Mouse (Mus musculus) hindbrain, embryonic 10.5 days (tissue): ENCODE results near the gene Zfand3. TPM values are rescaled to one million over a fixed set of nuclear protein-coding genes. Genes with fewer than 3 reads are reported as not detected.

Experiments used
- DNase-seq: peaks from one replicate; pipeline ENCODE4 v3.0.0-alpha.2; 2017; ENCODE audit warnings: low spot score
- H3K27ac ChIP-seq: fragments of 300-500 bp; sonication (generic); 2 replicates; pipeline ENCODE4 v1.5.1; 2016; ENCODE audit warnings: mild to moderate bottlenecking, moderate library complexity
- H3K27me3 ChIP-seq: fragments of 300-500 bp; sonication (generic); 2 replicates; pipeline ENCODE4 v1.6.1; 2016; ENCODE audit warnings: mild to moderate bottlenecking; ENCODE audit not compliant: poor library complexity, insufficient read depth, severe bottlenecking
- H3K36me3 ChIP-seq: fragments of 300-500 bp; sonication (generic); 2 replicates; pipeline ENCODE4 v1.6.1; 2016; ENCODE audit warnings: mild to moderate bottlenecking, moderate library complexity
- H3K4me1 ChIP-seq: fragments of 300-500 bp; sonication (generic); replicated peaks from 2 replicates; pipeline ENCODE4 v1.6.1; 2016; ENCODE audit warnings: mild to moderate bottlenecking
- H3K4me3 ChIP-seq: fragments of 300-500 bp; sonication (generic); 2 replicates; pipeline ENCODE4 v1.5.1; 2016; ENCODE audit warnings: mild to moderate bottlenecking, moderate library complexity
- H3K9me3 ChIP-seq: fragments of 300-500 bp; sonication (generic); 2 replicates; pipeline ENCODE4 v1.6.1; 2016; ENCODE audit warnings: mild to moderate bottlenecking, moderate library complexity
- WGBS: fragments of 180-500 bp; shearing (Covaris S2); methylation state at CpG from one replicate; pipeline ENCODE4 v1.1.7; 2016; 5-methylcytosine and 5-hydroxymethylcytosine counted together
- polyA plus RNA-seq: library from polyadenylated mRNA; unstranded; fragments of >200 nt; fragmentation: Nextera tagmentation; extraction: Ambion mirVana; gene quantifications from 2 replicates; pipeline ENCODE4 v1.2.1, GENCODE M21; 2016

Gene Zfand3
- polyA plus RNA-seq, 1 experiment from 2014 or later: 97.7 TPM

- Histone ChIP-seq H3K4me1 (peaks cover 74% of the 10 kb centered on the region), H3K36me3 (peaks cover 44% of the 10 kb centered on the region), H3K9me3 (no peaks in the 10 kb centered on the region), H3K27ac (peak overlapping the region; percentile 56; the same call in 1 of the 2 replicates), H3K27me3 (no peaks in the 10 kb centered on the region), H3K4me3 (no peak overlapping the region)
- no peak for DNase-seq
- 87% methylated on average over 17 of the region's 17 CpGs for WGBS
Measured at GRCm38 (mm10) chr17:30196401-30197279, 192.1 kb downstream of the Zfand3 start.

GRCm38 (mm10) chr17:30197280-30198030 is 192.9 kb downstream of the Zfand3 start:
- WGBS: 75% methylated on average over 12 of the region's 12 CpGs
- Histone ChIP-seq H3K27me3 (no peaks in the 10 kb centered on the region), H3K36me3 (peaks cover 40% of the 10 kb centered on the region), H3K4me3 (no peak overlapping the region), H3K4me1 (peaks cover 75% of the 10 kb centered on the region), H3K27ac (peak overlapping the region; percentile 62), H3K9me3 (no peaks in the 10 kb centered on the region)
- DNase-seq: no peak

GRCm38 (mm10) chr17:30198422-30198821 is 193.9 kb downstream of the Zfand3 start:
- H3K36me3 ChIP-seq: peaks cover 39% of the 10 kb centered on the region
- no peak for DNase-seq
- peaks cover 83% of the 10 kb centered on the region for H3K4me1 ChIP-seq
- WGBS: 66% methylated on average over 10 of the region's 10 CpGs
- no peak overlapping the region for H3K27ac ChIP-seq
- H3K9me3 ChIP-seq: no peaks in the 10 kb centered on the region
- no peaks in the 10 kb centered on the region for H3K27me3 ChIP-seq
- no peak overlapping the region for H3K4me3 ChIP-seq

- H3K4me1 ChIP-seq: peaks cover 91% of the 10 kb centered on the region
- H3K27me3 ChIP-seq: no peaks in the 10 kb centered on the region
- H3K36me3 ChIP-seq: peaks cover 29% of the 10 kb centered on the region
- 84% methylated on average over 13 of the region's 13 CpGs for WGBS
- no peak for DNase-seq
- H3K4me3 ChIP-seq: no peak overlapping the region
- H3K9me3 ChIP-seq: no peaks in the 10 kb centered on the region
- H3K27ac ChIP-seq: 0 out of 2 replicates have a peak overlapping the region, but pooled peaks have one; percentile 59
Measured at GRCm38 (mm10) chr17:30199374-30200247, 195.1 kb downstream of the Zfand3 start.

- no peaks in the 10 kb centered on the region for H3K9me3 ChIP-seq
- H3K27ac ChIP-seq: peak overlapping the region; percentile 59; the same call in 1 of the 2 replicates
- peaks cover 90% of the 10 kb centered on the region for H3K4me1 ChIP-seq
- no peak overlapping the region; the same call in 1 of the 2 replicates for H3K4me3 ChIP-seq
- no peak for DNase-seq
- H3K36me3 ChIP-seq: peaks cover 23% of the 10 kb centered on the region
- WGBS: 91% methylated on average over 4 of the region's 4 CpGs
- H3K27me3 ChIP-seq: no peaks in the 10 kb centered on the region
Measured at GRCm38 (mm10) chr17:30200283-30200682, 195.8 kb downstream of the Zfand3 start.

- Histone ChIP-seq H3K27me3 (no peaks in the 10 kb centered on the region), H3K4me1 (peaks cover 61% of the 10 kb centered on the region), H3K36me3 (peaks cover 46% of the 10 kb centered on the region), H3K27ac (no peak overlapping the region), H3K4me3 (no peak overlapping the region), H3K9me3 (no peaks in the 10 kb centered on the region)
- WGBS: 93% methylated on average over 17 of the region's 17 CpGs
- DNase-seq: no peak
Measured at GRCm38 (mm10) chr17:30205062-30205825, 200.7 kb downstream of the Zfand3 start.

GRCm38 (mm10) chr17:30210262-30210661 is 205.7 kb downstream of the Zfand3 start:
- Histone ChIP-seq H3K36me3 (peaks cover 71% of the 10 kb centered on the region), H3K9me3 (no peaks in the 10 kb centered on the region), H3K4me1 (peaks cover 18% of the 10 kb centered on the region), H3K27ac (no peak overlapping the region), H3K4me3 (no peak overlapping the region), H3K27me3 (no peaks in the 10 kb centered on the region)
- 96% methylated on average over 8 of the region's 8 CpGs for WGBS
- DNase-seq: no peak

- no peak overlapping the region for H3K27ac ChIP-seq
- H3K9me3 ChIP-seq: no peaks in the 10 kb centered on the region
- WGBS: 96% methylated on average over 6 of the region's 6 CpGs
- peaks cover 17% of the 10 kb centered on the region for H3K4me1 ChIP-seq
- no peak for DNase-seq
- H3K4me3 ChIP-seq: no peak overlapping the region
- no peaks in the 10 kb centered on the region for H3K27me3 ChIP-seq
- peaks cover 71% of the 10 kb centered on the region for H3K36me3 ChIP-seq
Measured at GRCm38 (mm10) chr17:30210936-30211335, 206.4 kb downstream of the Zfand3 start.

GRCm38 (mm10) chr17:30212647-30213046 is 208.1 kb downstream of the Zfand3 start:
- Histone ChIP-seq H3K9me3 (no peaks in the 10 kb centered on the region), H3K27me3 (no peaks in the 10 kb centered on the region), H3K4me3 (no peak overlapping the region), H3K27ac (no peak overlapping the region), H3K36me3 (peaks cover 67% of the 10 kb centered on the region), H3K4me1 (peaks cover 14% of the 10 kb centered on the region; the same call in 1 of the 2 replicates)
- DNase-seq: no peak
- 92% methylated on average over 12 of the region's 12 CpGs for WGBS

- 94% methylated on average over 5 of the region's 5 CpGs for WGBS
- Histone ChIP-seq H3K4me3 (no peak overlapping the region), H3K27me3 (no peaks in the 10 kb centered on the region), H3K27ac (no peak overlapping the region), H3K9me3 (no peaks in the 10 kb centered on the region), H3K4me1 (peaks cover 12% of the 10 kb centered on the region; the same call in 1 of the 2 replicates), H3K36me3 (peaks cover 60% of the 10 kb centered on the region)
- DNase-seq: no peak
Measured at GRCm38 (mm10) chr17:30213371-30213770, 208.8 kb downstream of the Zfand3 start.

- peaks cover 60% of the 10 kb centered on the region for H3K36me3 ChIP-seq
Measured at GRCm38 (mm10) chr17:30214393-30214792, 209.9 kb downstream of the Zfand3 start.

More at GRCm38 (mm10) chr17:30214393-30214792, 209.9 kb downstream of the Zfand3 start:
- H3K9me3 ChIP-seq: no peaks in the 10 kb centered on the region
- no peak for DNase-seq
- WGBS: 89% methylated on average over 6 of the region's 6 CpGs
- no peak overlapping the region for H3K27ac ChIP-seq
- H3K4me3 ChIP-seq: no peak overlapping the region
- no peaks in the 10 kb centered on the region for H3K27me3 ChIP-seq
- H3K4me1 ChIP-seq: peaks cover 12% of the 10 kb centered on the region; the same call in 1 of the 2 replicates
